Mouse (Mus musculus) neural tube, embryonic 10.5 days (tissue): Measurements from ENCODE around the gene Cflar.
A peak's percentile ranks its signal among the peaks of the same experiment; 100 is the strongest.
"Not testable (repeated sequence)": the region's sequence is repeated elsewhere in the genome, so short reads cannot be mapped to it uniquely, and the experiment has no call there.

Experiments
- DNase-seq: peaks from one replicate; pipeline ENCODE4 v3.0.0-alpha.2; 2017; ENCODE audit warnings: low spot score; ENCODE audit errors: extremely low spot score

Gene Cflar

GRCm38 (mm10) chr1:58711365-58712016 lies at the start of gene Cflar:
Gene Cflar (plus strand): TSS chr1:58711508.
- DNase-seq, result peak; percentile 83

GRCm38 (mm10) chr1:58662671-58663070 lies 48.6 kb upstream of the Cflar start:
- DNase-seq, result not testable (repeated sequence)

GRCm38 (mm10) chr1:58663365-58663764 lies 47.9 kb upstream of the Cflar start:
- DNase-seq, result not testable (repeated sequence)

- DNase-seq, result no peak
Measured at GRCm38 (mm10) chr1:58668191-58668590, 43.1 kb upstream of the Cflar start.

DNA sequence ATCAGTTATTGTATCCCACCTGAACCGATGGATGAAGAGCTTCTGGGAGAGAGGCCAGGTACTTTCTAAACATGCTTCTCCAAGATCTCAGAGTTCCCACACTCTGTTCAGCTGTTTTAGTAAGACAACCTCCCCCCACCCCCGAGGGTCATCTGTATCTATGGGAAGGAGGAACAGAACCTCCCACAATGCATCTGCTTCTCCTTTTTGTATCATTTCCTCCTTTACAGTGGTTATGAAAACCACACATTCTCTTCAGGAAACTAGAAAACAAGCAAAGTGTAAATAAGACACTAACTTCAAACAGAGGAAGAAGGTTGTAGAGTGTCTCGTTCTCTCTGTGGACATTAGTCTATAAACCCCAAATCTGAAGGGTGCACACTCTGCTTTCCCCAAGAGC lies 41.7 kb upstream of the Cflar start:
- not testable (repeated sequence) for DNase-seq

- no peak for DNase-seq
Measured at GRCm38 (mm10) chr1:58672116-58672515, 39.2 kb upstream of the Cflar start.

GRCm38 (mm10) chr1:58675011-58675410 lies 36.3 kb upstream of the Cflar start:
- DNase-seq, result no peak

GRCm38 (mm10) chr1:58677575-58677974 lies 33.7 kb upstream of the Cflar start:
- peak; percentile 18 for DNase-seq

DNA sequence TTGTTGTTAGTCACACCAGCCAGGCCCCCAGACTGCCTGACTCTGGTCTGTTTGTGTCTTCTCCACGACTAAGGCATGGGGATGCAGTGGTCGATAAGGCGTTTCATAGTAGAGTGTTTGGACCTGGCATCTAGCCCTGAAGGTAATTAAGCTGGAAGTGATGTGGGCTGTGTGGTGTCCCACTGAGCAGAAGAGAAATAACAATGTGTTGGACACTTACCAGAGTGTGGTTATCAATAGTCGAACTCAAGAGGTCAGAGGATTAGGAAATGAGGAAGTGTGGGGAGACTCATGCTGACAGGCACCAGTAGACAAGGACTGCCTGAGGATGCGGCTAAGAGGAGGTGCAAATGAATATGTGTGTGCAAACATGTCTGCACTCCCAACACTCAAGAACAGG lies 32.9 kb upstream of the Cflar start:
- DNase-seq, result not testable (repeated sequence)

DNA sequence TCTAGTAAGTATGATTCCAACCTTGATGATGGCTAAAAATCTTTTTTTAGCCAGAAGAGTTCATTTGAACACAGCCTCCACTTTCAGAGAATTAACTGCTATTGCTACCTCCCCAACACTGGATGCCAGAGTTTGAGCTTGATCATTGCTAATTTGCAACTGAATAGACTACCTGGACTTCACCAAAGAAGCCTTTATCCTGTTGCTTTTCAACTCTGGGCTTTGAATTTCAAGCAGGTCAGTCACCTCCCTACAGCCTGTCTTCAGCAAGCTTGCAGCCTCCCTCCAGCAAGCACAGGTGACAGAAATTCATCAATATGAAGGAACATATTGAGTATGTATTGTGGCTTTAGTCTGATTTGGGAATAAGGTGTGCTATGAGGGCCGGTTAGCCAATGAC lies 21.9 kb upstream of the Cflar start:
- no peak for DNase-seq

GRCm38 (mm10) chr1:58690006-58690744 lies 21.1 kb upstream of the Cflar start:
- DNase-seq, result no peak

- not testable (repeated sequence) for DNase-seq
Measured at GRCm38 (mm10) chr1:58690834-58691488, 20.3 kb upstream of the Cflar start.

GRCm38 (mm10) chr1:58691718-58692117 lies 19.6 kb upstream of the Cflar start:
- DNase-seq, result not testable (repeated sequence)

DNA sequence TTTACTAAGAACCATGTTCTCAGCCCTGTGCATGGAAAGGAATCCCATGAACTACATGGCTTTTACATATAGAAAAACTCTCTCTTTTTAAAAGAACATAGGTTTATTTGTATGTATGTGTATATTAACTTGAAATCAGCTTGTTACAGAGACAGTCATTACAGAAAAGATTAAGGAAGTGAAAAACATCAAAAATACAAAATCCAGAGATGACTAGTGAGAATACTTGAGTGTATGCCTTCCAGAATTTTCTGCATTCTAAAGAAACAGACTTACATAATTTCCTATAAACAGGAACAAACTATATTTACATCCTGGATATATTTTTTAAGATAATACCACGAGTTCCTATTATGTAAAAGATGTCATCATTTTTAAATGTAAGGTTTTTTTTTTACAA lies 17.6 kb upstream of the Cflar start:
- DNase-seq, result no peak

DNA sequence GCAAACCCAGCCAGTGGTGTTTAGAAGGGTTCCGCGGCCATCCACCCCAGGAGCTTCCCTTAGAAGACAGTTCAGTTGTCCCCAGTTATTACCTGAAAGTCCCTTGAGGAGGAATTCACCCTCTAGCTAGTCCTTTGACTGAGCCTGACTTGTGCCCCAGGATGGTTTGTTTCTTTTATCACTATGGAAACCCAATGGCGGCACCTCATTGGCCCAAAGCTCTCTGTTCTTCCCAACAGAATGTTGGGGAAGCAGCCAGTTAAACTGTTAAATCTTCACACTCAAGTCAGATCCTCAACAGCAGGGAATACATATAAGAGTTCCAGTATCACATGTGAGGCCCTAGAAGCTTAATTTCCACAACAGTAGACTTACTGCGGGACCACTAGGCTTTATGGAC lies 15.5 kb upstream of the Cflar start, which contains the start of gene Als2cr12:
Gene Als2cr12 (minus strand): TSS at position 180 of the 400 bp plus-strand sequence.
- not testable (repeated sequence) for DNase-seq

DNA sequence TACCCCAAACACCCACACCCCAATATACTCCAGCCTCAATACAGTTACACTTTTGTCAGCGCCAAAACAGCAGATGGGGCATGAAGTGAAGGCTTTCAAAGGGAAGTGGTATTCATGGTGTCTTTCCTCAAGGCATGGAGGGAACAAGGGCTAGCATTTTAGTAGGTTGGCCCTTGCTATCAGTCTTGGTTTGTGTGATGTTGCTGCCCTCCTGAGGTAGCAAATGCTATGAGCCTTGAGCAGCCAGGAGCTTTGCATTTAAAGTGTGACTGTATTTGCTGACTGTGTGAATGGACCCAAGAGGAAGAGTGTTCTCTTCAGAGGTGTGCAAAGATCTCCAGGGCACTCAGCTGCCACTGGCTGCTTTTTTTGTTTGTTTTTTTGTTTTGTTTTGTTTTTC lies 13.7 kb upstream of the Cflar start:
- not testable (repeated sequence) for DNase-seq

GRCm38 (mm10) chr1:58698781-58699180 lies 12.5 kb upstream of the Cflar start:
- DNase-seq, result no peak

DNA sequence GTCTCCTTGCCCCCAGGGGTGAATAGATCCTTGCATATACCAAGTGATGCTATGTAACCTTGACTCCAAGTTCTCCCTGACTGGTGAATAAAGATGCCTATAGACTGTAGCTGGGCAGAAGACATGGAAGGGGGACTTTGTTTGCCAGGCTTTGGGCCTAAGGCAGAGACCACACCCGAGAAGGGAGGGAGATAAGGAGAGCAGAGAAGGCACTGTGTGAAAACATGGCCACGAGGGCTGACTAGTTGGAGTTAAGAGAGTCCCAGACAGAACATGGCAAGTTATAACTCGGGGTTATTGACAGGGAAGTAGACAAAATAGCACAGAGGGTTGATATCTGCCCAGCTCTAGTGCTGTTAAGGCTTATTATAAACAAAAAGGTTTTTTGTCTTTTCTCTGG lies 11.3 kb upstream of the Cflar start:
- no peak for DNase-seq

DNA sequence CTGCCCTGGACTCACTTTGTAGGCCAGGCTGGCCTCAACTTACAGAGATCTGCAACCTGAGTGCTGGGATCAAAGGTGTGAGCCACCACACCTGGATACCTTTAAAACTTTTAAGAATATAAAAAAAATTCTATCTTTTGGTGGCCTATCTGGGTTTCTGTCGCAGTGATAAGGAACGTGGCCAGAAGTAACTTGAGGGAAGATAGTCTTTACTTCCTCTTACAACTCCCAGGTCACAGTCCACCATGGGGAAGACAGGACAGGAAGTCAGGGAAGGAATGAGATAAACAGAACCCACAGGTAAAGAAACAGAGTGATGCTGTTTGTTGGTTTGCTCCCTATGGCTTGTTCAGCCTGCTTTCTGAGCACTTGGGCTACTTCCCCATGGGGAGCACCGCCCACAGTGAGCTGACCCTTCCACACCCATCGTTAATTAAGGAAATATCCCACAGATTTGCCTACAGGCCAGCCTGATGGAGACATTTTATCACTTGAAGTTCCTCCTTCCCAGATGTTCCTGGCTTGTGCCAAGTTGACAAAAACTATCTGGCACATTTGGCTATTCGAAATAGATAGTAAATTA lies 10.6 kb upstream of the Cflar start:
- not testable (repeated sequence) for DNase-seq

DNA sequence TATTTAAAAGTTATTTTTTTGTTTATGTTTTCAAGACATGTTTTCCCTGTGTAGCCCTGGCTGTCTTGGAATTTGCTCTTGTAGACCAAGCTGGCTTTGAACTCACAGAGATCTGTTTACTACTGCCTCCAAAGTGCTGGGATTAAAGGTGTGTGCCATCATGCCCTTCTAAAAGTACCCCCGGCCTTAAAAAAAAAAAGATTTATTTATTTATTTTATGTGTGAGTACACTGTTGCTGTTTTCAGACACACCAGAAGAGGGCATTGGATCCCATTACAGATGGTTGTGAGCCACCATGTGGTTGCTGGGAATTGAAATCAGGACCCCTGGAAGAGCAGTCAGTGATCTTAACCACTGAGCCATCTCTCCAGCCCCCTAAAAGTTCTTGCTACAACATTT lies 1.3 kb upstream of the Cflar start:
- DNase-seq, result not testable (repeated sequence)

GRCm38 (mm10) chr1:58710711-58711364 lies 470 bp upstream of the Cflar start:
- DNase-seq, result peak; percentile 39
